Mouse (Mus musculus): ENCODE data around the gene Alg5.
"Not testable (repeated sequence)": the region's sequence is repeated elsewhere in the genome, so short reads cannot be mapped to it uniquely, and the experiment has no call there.

The Alg5 gene

GRCm38 (mm10) chr3:54741965-54742364, 6.6 kb downstream of the Alg5 start:
- DNase-seq, result no peak

GRCm38 (mm10) chr3:54745799-54746198, 10.5 kb downstream of the Alg5 start:
- DNase-seq, result peak in 1 of 2 experiments; percentile 11

GRCm38 (mm10) chr3:54753411-54753810, 18.1 kb downstream of the Alg5 start:
- DNase-seq, result no peak

GRCm38 (mm10) chr3:54755145-54756041, 20.1 kb downstream of the Alg5 start, which contains the start of gene Smad9:
Smad9 (plus strand) TSS chr3:54755582.
- DNase-seq, result no peak

- no peak for DNase-seq
Observed at GRCm38 (mm10) chr3:54756058-54756457, 20.7 kb downstream of the Alg5 start.

GRCm38 (mm10) chr3:54757446-54757845, 22.1 kb downstream of the Alg5 start:
- DNase-seq, result no peak

DNA sequence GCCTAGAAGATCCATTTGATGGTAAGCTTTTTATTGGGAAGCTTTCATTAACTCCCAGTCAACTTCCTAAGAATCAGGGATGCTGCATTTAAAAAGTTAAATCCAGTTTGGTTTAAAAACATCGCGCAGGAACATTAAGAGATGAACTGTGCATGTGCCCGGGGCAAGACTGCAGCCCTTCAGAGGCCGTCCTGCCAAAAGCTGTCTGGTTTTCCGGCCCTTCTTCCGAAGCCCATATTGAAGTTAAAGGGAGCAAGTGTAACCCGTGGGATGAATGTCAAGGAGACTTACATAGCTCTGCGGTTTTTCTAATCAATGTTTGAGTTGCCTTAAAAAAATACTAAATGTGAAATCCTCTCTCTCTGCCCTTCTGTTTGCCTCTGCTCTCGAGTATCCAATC, 23.9 kb downstream of the Alg5 start:
- DNase-seq, result no peak

- no peak for DNase-seq
Observed at GRCm38 (mm10) chr3:54760321-54761115, 25.2 kb downstream of the Alg5 start.

DNA sequence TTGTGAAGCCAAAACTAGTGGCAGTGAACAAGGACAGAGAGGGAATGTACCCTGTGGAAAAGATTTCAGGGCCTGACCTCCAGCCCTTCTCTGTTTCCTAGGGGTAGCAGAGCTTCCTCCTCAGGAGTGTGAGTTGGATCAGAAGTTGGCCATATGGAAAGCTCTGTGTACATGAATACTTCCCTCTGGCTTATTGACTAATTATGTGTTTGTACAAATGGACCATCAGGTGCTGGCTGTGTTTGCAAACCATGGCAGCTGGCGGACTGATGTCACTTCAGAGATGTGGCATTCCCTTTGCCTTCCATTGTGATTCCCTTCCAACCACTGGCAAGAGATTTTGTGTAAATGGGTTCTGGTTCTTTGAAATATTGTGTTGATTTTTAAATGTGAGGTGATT, 25.9 kb downstream of the Alg5 start:
- no peak for DNase-seq

GRCm38 (mm10) chr3:54764418-54764817, 29.1 kb downstream of the Alg5 start:
- DNase-seq, result no peak

DNA sequence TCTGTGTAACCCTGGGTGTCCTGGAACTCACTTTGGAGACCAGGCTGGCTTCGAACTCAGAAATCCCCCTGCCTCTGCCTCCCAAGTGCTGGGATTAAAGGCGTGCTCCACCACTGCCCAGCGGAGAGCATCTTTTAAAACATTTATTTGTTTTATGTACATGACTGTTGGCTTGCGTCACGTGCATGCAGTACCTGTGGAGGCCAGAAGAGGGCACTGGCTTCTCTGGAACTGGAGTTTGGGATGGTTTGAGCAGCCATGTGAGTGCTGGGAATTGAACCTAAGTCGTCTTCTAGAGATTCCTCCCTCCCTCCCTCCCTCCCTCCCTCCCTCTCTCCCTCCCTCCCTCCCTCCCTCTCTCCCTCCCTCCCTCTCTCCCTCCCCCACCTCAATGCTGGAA, 30.2 kb downstream of the Alg5 start:
- not testable (repeated sequence) for DNase-seq

- no peak for DNase-seq
Observed at GRCm38 (mm10) chr3:54766034-54766433, 30.7 kb downstream of the Alg5 start.

DNA sequence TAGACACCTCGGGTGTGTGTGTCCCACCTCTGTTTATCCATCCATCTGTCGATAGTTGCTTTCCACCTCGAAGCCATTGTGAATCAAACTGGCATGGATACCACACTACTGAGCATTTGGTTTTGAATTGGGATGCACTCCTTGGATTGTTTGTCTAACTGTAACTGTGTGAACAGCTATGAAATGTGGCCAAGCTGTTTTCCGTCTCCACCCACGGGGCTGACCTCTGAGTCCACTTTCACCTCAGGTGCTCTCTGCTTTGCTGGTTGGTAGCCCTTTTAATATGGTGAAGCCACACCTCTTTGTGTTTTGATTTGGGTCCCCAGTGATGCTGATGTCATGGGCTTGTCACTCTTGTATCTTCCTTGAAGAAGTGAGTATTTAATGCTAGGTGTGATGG, 31.5 kb downstream of the Alg5 start:
- no peak for DNase-seq

- DNase-seq, result no peak
Observed at GRCm38 (mm10) chr3:54768592-54768991, 33.3 kb downstream of the Alg5 start.

- no peak for DNase-seq
Observed at GRCm38 (mm10) chr3:54769349-54770275, 34.3 kb downstream of the Alg5 start.

DNA sequence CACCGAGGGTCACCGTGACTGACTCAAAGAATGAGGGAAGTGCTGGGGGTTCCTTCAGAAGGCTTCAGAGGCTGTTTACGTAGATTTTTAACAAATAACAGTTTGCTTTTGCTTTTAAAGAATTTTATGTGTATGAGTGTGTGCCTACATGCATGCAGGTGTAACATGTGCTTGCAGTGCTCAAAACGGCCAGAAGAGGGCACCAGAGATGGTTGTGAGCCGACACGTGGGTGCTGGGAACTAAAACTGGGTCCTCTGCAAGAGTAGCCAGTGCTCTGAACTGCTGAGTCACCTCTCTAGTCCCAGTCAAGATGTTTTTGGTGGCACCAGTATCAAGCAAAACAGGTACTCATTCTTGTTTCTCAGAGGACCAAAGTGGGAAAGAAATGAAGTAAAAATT, 38.3 kb downstream of the Alg5 start:
- no peak for DNase-seq

- DNase-seq, result no peak
Observed at GRCm38 (mm10) chr3:54775989-54776631, 40.8 kb downstream of the Alg5 start.

DNA sequence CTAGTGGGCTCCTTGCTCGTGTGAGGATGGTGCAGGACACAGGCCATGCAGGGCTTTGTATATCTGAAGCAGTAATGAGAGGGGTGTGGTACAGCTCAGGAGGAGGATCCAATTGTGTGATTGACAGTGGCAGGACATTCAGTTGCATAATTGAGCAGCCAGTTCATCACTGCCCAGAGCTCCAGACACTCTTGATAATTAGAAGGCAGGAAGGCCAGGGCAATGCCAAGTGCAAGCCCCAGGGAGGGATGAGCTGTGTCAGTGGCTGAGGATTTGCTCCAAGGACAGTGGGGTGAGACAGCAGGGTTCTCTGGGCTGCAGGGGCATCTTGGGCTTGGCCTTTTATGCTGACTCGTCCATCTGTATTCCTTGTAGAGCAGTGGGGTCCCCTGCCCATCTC, 55.3 kb downstream of the Alg5 start:
- no peak for DNase-seq

DNA sequence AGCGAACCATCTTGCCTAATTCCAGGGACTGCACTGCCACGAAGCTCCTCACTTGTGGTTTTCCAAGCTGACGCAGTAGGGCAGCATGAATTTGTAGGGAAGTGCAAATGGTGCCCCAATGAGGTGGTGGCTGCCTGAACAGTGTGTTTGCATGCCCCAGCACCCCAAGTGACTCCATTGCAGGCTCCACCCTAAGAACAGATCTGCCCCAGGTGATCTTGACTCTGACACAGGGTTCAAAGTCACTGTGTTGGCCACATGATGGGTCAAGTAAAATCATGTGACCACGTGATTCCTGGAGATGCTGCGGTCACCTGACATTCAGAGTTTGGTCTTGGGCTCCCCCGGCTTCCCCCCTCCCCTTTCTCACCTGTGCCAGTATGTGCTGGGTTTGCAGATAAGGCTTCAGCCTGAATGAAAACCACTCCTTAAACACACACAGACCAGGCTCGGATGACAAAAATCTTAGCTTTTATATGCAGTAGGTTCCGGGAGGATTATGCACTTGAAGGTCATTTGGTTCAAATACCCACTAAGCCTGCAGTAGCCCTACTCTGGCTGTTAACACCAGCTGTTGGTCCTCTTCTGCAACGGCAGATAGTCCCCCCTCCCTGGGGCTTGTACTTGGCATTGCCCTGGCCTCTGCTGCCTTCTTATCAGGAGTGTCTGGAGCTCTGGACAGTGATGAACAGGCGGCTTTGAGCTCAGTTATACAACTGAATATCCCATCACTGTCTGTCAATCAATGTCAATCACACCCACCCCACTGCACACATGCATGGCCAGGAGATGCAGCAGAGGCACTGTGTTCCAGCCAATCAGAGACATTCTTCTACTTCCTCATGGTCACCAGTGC, 56.7 kb downstream of the Alg5 start:
- no peak for DNase-seq

DNA sequence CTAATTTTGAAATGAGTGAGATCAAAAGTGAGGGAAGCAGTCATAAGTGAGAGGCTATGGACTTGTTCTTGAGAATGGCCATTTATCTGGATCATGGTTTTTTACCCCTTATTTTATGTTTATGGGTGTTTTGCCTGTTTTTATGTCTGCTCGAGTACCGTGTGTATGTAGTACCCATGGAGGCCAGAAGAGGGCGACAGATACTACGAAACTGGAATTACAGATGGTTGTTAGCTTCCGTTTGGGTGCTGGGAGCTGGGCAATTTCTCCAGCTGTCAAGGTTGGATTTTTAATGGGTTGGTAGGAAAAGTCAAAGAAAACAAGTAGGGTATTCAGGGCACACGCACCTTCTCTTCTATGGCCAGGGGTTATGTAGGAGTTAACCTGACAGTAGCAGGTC, 58.4 kb downstream of the Alg5 start:
- no peak for DNase-seq

DNA sequence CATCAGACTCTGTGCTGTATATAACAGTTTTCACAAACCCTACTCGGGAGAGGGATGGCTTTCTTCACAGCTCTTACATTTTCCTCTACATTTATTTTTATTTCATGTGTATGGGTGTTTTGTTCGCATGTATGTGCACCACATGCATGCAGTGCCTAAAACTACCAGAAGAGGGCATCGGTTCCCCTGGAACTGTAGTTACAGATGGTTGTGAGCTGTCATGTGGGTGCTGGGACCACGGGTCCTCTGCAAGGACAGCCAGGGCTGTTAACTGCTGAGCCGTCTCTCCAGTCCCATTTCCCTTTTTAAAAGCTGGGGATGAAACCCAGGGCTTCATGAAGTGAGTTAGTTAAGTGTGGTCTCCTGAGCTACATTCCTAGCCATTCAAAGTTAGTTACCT, 60.0 kb downstream of the Alg5 start:
- DNase-seq, result no peak
